Mouse (Mus musculus) stomach, postnatal 0 days (tissue): ENCODE measurements around the gene Syt7.

ENCODE experiments used
- CTCF ChIP-seq: IDR thresholded peaks from 2 replicates; pipeline ENCODE4 v1.5.1; 2016; ENCODE audit warnings: antibody characterized with exemption, low read depth, mild to moderate bottlenecking, moderate library complexity
- EP300 ChIP-seq: optimal IDR thresholded peaks from 2 replicates; pipeline ENCODE3; 2016; ENCODE audit warnings: antibody characterized with exemption

DNA sequence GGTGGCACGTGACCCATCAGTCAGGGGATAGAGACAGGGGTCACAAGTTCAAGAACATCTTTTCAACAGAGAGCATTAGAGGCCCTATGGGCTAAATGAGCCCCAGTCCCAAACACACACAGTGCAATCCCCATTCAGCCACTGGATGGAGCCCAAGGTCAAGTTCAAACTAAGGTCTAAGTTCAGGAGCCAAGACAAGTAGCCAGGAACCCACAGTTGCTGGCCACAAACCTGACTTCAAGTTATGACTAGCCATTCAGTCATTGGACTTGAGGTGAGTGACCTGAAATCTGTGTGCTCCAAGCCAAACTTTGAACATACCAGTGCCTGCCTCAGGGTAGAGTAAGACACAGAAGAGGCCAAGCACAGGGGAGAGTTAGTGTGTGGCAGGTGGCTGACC lies 48.6 kb downstream of the Syt7 start:
- TF ChIP-seq EP300: no peak
- peak; percentile 61 for TF ChIP-seq CTCF
